Mouse (Mus musculus) ES-E14 (cell line): ENCODE results near the gene Baz1a.

Source experiments
- CHD2 ChIP-seq: IDR thresholded peaks from 2 replicates; pipeline ENCODE4 v1.6.1; 2014; ENCODE audit warnings: mild to moderate bottlenecking, low read depth, low read length, inconsistent platforms
- HCFC1 ChIP-seq: IDR thresholded peaks from 2 replicates; pipeline ENCODE4 v1.6.1; 2012; ENCODE audit warnings: low read length, inconsistent platforms, borderline replicate concordance; ENCODE audit not compliant: insufficient read depth
- MAFK ChIP-seq: IDR thresholded peaks from 2 replicates; pipeline ENCODE4 v1.6.1; 2014; ENCODE audit warnings: mild to moderate bottlenecking, low read depth, low read length, inconsistent platforms; ENCODE audit not compliant: insufficient read depth
- ZC3H11A ChIP-seq: IDR thresholded peaks from 2 replicates; pipeline ENCODE4 v1.6.1; 2012; ENCODE audit warnings: low read depth, mild to moderate bottlenecking, inconsistent platforms, low read length, borderline replicate concordance
- ZNF384 ChIP-seq: IDR thresholded peaks from 2 replicates; pipeline ENCODE4 v1.6.1; 2012; ENCODE audit warnings: low read depth, low read length, inconsistent platforms

DNA sequence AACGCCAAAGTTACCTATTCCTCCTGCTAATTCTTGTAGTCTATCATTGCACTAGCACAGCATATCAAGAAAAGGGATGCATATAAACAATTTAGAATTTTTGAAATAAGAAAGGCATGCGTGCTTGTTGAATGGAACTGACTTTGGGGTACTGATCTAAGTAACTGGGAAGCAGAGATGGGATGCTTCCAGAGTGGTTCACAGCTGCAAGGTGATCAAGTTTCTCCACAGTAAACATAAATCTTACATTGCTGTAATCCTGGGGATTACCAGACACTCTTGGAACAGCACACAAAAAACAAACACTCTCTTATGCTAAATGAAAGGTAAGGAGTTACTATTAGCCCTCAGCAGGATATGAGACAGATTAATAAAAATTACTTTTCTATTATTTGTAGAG is 163.6 kb downstream of the Baz1a start:
- TF ChIP-seq CHD2 = no peak
- TF ChIP-seq ZNF384 = no peak
- TF ChIP-seq ZC3H11A = no peak
- TF ChIP-seq HCFC1 = no peak
- TF ChIP-seq MAFK = no peak
